Mouse (Mus musculus) layer of hippocampus, adult 11-12 months (tissue): Measurements from ENCODE around the gene Ccdc17.

Experiments used
- DNase-seq: peaks from one replicate; pipeline ENCODE4 v3.0.0; 2022; ENCODE audit warnings: low spot score

Gene Ccdc17

DNA sequence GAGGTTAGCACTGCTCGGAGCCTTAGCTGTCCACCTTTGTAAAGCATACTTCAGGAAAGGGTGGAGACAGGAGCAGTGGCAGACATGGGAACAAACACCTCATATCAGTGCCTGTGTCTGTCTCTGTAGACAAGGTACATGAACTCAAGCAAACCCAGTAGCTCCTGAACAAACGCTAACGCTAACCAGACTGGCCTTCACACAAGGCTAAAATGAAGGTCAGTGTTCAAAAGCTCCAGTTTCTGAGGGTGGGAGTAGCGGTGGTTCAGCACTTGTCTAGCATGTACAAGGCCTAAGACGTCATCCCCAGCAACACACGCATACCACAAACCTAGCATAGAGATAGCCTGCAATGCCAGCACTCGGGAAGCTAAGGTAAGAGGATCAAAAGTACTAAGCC is 49.2 kb downstream of the Ccdc17 start:
- DNase-seq: no peak

DNA sequence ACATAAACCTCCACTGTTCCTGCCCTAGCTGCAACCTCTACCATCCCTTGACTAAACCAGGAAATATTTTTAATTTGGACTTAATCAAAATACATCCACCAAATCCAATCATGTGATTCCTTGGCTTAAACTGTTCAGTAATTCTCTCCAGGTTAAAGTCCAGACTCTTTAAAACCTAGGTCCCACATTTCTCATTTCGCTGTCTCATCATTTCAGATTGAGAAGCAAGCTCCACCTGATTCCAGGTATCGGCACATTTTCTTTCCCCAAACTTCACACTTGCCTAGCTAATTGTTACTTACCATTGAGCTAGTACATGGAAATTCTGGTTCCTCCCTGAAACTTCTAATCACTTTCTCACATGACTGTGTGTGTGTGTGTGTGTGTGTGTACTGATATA is 53.0 kb downstream of the Ccdc17 start:
- DNase-seq: no peak
